Mouse (Mus musculus): ENCODE results near the gene Nol8. TPM values are rescaled to one million over a fixed set of nuclear protein-coding genes. Genes with fewer than 3 reads are reported as not detected.

Nol8 gene
- total RNA-seq (2014; rRNA removed) (9.2 and 12.0 TPM in 2 replicates), polyA plus RNA-seq (2015; fragmentation: Nextera tagmentation; extraction: Ambion mirVana) (10.8 TPM in 2 replicates)

DNA sequence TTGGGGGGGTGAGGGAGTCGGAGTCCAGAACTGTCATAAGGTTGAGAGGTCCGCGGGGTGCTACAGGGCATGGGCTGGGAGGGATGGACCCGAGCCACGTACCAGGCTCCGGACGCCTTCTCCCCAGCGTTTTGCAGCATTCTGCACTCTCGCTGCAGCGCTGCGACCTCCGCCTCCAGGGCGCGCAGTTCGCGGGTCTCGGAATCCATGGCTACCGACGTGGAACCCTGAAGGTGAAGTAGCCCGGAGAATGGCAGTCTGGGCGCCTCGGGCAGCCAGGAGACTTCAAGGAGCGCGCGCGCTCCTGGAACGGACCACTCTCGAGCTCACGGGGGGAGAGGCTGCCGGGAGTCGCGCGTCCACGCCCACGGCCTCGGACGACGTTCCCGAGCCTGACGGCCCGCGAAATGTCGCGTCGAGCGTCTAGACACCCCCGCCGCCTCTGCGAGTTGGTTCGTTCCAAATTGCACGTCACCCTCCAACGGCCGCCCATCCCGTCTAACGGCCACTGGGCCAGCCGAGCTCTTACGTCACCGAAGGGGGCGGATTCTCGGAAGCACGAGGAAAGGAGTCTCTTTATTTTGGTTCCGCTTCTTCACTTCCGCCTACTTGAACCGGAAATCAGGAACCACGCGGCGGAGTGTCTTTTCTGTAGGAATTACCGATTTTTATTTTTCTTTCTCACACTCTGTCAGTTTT, at the start of gene Nol8, which contains the start of gene Cenpp:
Nol8 (plus strand) TSS at position 598 of the 699 bp plus-strand sequence.
Cenpp (minus strand) TSS at position 305 of the 699 bp plus-strand sequence.
- H3K36me3 ChIP-seq (ENCODE audit: insufficient read depth, low read length): no peaks in the 10 kb centered on the region

DNA sequence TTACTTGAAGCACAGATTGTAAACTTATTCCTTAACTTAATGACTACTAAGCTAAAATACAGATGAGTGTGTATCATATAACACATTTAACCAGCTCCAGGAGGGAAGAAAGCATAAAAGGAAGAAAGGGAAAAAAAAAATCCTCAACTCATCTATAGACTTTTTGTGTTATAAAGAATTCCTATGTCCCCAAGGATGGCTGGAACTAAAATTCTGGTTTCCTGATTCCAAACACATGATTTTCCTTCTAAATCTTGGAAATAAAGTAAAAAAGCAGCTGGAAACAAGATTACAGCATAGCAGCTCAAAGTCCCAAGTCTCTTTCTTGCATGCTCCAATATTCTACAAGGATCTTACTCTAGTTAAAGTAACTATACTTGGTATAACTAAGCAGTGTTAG, 49.3 kb upstream of the Nol8 start:
- H3K36me3 ChIP-seq (ENCODE audit: insufficient read depth, low read length): no peaks in the 10 kb centered on the region
- no peak for TF ChIP-seq CTCF (IDR thresholded peaks at IDR 0.05)
- DNase-seq (ENCODE audit: low spot score): no peak

More for the DNA sequence above, at the start of gene Nol8, which contains the start of gene Cenpp:
- under 1% methylated on average over 68 of the region's 68 CpGs for WGBS
- 0 out of 2 replicates have a peak within 1 kb of the TSS, but pooled peaks have one; percentile 32 for H3K27ac ChIP-seq (ENCODE audit: low read depth, low read length)
- H3K4me2 ChIP-seq (ENCODE audit: low read depth, low read length, poor library complexity, severe bottlenecking): peak within 1 kb of the TSS; percentile 90
- no peaks in the 10 kb centered on the region for H3K9me3 ChIP-seq (ENCODE audit: low read length)
- peak; percentile 41 for TF ChIP-seq CTCF (IDR thresholded peaks at IDR 0.05)
- H3K9ac ChIP-seq (replicated peaks; ENCODE audit: low read length, poor library complexity, severe bottlenecking): peak within 1 kb of the TSS; percentile 65
- no peaks in the 10 kb centered on the region for H3K27me3 ChIP-seq (ENCODE audit: insufficient read depth, low read length)
- DNase-seq (ENCODE audit: low spot score) (peak; percentile 99), ATAC-seq (ENCODE audit: low FRiP score) (peak; percentile 99)
- H3K4me3 ChIP-seq (ENCODE audit: low read depth, low read length): peak within 1 kb of the TSS; percentile 78
- H3K4me1 ChIP-seq (ENCODE audit: insufficient read depth, low read length): 0 out of 2 replicates have a peak, but pooled peaks cover 4% of the 10 kb centered on the region

DNA sequence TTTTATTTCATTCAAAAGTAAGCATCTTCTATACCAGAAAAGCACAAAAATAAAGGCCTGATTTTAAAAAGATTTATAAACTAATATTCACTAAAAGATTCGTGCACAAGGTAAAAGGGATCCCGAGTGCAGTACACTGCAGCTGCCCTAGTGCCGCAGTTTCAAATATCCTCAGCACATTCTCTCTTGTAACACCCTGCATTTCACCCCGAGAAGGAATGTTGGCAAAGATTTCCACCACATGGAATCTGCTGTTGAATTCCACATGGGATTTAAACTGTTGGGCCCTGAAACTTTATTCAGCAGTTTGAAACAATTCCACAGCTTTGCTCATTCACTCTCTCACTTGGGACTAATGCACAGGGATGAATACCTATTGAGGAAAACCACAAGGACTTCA, 45.2 kb upstream of the Nol8 start, which contains the start of gene Ogn:
Ogn (plus strand) TSS at position 333 of the 400 bp plus-strand sequence.
- H3K4me1 ChIP-seq (ENCODE audit: insufficient read depth, low read length): no peaks in the 10 kb centered on the region
- H3K27me3 ChIP-seq (ENCODE audit: insufficient read depth, low read length): no peaks in the 10 kb centered on the region
- H3K9ac ChIP-seq (replicated peaks; ENCODE audit: low read length, poor library complexity, severe bottlenecking): no peak within 1 kb of the TSS
- WGBS: 65% methylated on average over 4 of the region's 4 CpGs
- no peaks in the 10 kb centered on the region for H3K9me3 ChIP-seq (ENCODE audit: low read length)
- H3K27ac ChIP-seq (ENCODE audit: low read depth, low read length): no peak within 1 kb of the TSS
- H3K36me3 ChIP-seq (ENCODE audit: insufficient read depth, low read length): no peaks in the 10 kb centered on the region
- no peak for TF ChIP-seq CTCF (IDR thresholded peaks at IDR 0.05)
- H3K4me3 ChIP-seq (ENCODE audit: low read depth, low read length): no peak within 1 kb of the TSS
- no peak within 1 kb of the TSS for H3K4me2 ChIP-seq (ENCODE audit: low read depth, low read length, poor library complexity, severe bottlenecking)
- no peak for DNase-seq (ENCODE audit: low spot score)
- ATAC-seq (ENCODE audit: low FRiP score): no peak

More for the DNA sequence above, 49.3 kb upstream of the Nol8 start:
- Histone ChIP-seq H3K27ac (ENCODE audit: low read depth, low read length) (no peak overlapping the region), H3K4me2 (ENCODE audit: low read depth, low read length, poor library complexity, severe bottlenecking) (no peak overlapping the region), H3K9ac (replicated peaks; ENCODE audit: low read length, poor library complexity, severe bottlenecking) (no peak overlapping the region), H3K9me3 (ENCODE audit: low read length) (no peaks in the 10 kb centered on the region), H3K4me3 (ENCODE audit: low read depth, low read length) (no peak overlapping the region), H3K4me1 (ENCODE audit: insufficient read depth, low read length) (no peaks in the 10 kb centered on the region), H3K27me3 (ENCODE audit: insufficient read depth, low read length) (no peaks in the 10 kb centered on the region)
- ATAC-seq (ENCODE audit: low FRiP score): no peak

DNA sequence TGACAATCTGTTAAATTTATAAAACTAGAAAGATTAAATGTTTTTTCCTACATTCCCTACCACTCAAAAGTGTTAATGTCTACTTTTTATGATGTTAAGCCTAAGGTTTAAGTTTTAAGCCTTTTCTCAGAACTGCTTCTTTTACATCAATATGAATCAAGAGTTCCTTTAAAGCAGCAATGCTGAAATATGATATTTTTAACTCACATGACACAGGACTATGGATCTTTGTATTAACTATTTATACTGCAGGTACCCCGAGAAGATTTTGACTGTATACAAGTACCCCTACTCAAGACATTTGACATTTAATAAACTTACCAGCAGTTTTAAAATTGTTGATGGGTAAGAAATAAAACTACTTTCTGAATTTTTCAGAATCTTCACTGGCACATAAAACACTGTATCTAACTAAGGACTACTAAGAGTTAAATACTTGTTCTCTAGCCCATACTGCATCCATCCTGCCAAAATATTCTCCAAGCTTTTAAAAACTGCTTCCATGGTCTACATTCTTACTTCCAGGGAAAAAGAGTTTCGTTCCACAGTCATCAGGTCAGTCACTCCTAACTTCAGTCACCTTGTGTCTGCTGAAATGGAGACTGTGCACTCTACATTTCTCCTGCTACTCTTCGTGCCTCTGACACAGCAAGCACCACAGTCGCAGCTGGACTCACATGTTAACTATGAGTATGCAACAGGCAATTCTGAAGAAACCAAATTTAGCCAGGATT, 44.1 kb upstream of the Nol8 start:
- TF ChIP-seq CTCF (IDR thresholded peaks at IDR 0.05): no peak
- Histone ChIP-seq H3K4me3 (ENCODE audit: low read depth, low read length) (no peak overlapping the region), H3K36me3 (ENCODE audit: insufficient read depth, low read length) (no peaks in the 10 kb centered on the region), H3K4me1 (ENCODE audit: insufficient read depth, low read length) (no peaks in the 10 kb centered on the region), H3K4me2 (ENCODE audit: low read depth, low read length, poor library complexity, severe bottlenecking) (no peak overlapping the region), H3K9me3 (ENCODE audit: low read length) (no peaks in the 10 kb centered on the region), H3K9ac (replicated peaks; ENCODE audit: low read length, poor library complexity, severe bottlenecking) (no peak overlapping the region), H3K27ac (ENCODE audit: low read depth, low read length) (no peak overlapping the region), H3K27me3 (ENCODE audit: insufficient read depth, low read length) (no peaks in the 10 kb centered on the region)
- no peak for ATAC-seq (ENCODE audit: low FRiP score)
- 75% methylated on average over 4 of the region's 4 CpGs for WGBS
- DNase-seq (ENCODE audit: low spot score): no peak

DNA sequence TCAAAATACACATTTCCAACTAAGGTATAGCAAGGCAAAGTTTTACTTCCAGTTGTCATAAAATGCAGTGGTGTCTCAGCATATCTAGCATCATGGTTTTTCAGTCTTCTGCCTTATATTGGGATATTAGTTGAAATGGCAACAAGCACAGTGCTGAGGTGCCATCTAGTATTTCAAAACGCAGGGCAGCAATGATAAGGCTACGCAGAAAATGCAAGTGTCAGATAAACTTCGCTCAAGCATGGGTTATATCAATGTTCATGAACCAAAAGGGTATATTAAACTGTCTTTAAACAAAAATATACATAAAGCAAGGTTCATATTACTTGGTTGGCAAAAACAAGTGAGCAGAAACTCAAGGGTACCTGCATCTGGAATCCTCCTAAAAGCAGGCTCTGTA, 35.9 kb upstream of the Nol8 start:
- ATAC-seq (ENCODE audit: low FRiP score) (no peak), DNase-seq (ENCODE audit: low spot score) (no peak)
- H3K27ac ChIP-seq (ENCODE audit: low read depth, low read length): no peak overlapping the region
- no peak overlapping the region for H3K4me2 ChIP-seq (ENCODE audit: low read depth, low read length, poor library complexity, severe bottlenecking)
- H3K9me3 ChIP-seq (ENCODE audit: low read length): no peaks in the 10 kb centered on the region
- no peaks in the 10 kb centered on the region for H3K4me1 ChIP-seq (ENCODE audit: insufficient read depth, low read length)
- TF ChIP-seq CTCF (IDR thresholded peaks at IDR 0.05): no peak
- H3K27me3 ChIP-seq (ENCODE audit: insufficient read depth, low read length): no peaks in the 10 kb centered on the region
- no peak overlapping the region for H3K4me3 ChIP-seq (ENCODE audit: low read depth, low read length)
- H3K36me3 ChIP-seq (ENCODE audit: insufficient read depth, low read length): no peaks in the 10 kb centered on the region
- H3K9ac ChIP-seq (replicated peaks; ENCODE audit: low read length, poor library complexity, severe bottlenecking): no peak overlapping the region
- WGBS: 92% methylated on average over 3 of the region's 3 CpGs

DNA sequence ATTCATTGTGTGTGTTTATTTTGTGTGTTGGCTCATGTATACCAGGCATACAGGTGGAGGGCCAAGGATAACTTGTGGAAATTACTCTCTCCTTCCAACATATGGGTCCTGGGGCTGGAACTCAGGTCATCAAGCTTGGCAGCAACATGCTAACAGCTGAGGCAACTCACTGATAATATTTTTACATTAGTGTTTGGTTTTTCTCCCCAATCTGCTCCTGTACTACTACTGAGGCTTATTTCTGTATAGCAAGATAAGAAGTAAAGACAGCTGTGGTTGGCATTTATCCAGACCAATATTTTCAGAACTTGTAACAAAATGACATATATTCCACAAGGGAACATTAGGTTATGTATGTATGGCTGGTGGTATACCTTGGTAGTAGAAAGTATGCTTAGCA, 34.5 kb upstream of the Nol8 start:
- H3K4me3 ChIP-seq (ENCODE audit: low read depth, low read length): no peak overlapping the region
- TF ChIP-seq CTCF (IDR thresholded peaks at IDR 0.05): no peak
- H3K27me3 ChIP-seq (ENCODE audit: insufficient read depth, low read length): no peaks in the 10 kb centered on the region
- no peak for DNase-seq (ENCODE audit: low spot score)
- H3K9ac ChIP-seq (replicated peaks; ENCODE audit: low read length, poor library complexity, severe bottlenecking): no peak overlapping the region
- no peak for ATAC-seq (ENCODE audit: low FRiP score)
- H3K4me2 ChIP-seq (ENCODE audit: low read depth, low read length, poor library complexity, severe bottlenecking): no peak overlapping the region
- H3K9me3 ChIP-seq (ENCODE audit: low read length): no peaks in the 10 kb centered on the region
- H3K27ac ChIP-seq (ENCODE audit: low read depth, low read length): no peak overlapping the region
- H3K36me3 ChIP-seq (ENCODE audit: insufficient read depth, low read length): no peaks in the 10 kb centered on the region
- no peaks in the 10 kb centered on the region for H3K4me1 ChIP-seq (ENCODE audit: insufficient read depth, low read length)
